Mouse (Mus musculus) lung, postnatal 0 days (tissue): ENCODE data around the gene Zswim9. TPM values are rescaled to one million over a fixed set of nuclear protein-coding genes. Genes with fewer than 3 reads are reported as not detected.

ENCODE experiments used
- ATAC-seq: fragments of 200-750 bp; cut with Nextera tagmentation; 2 replicates; pipeline ENCODE4 v1.8.0; 2017; ENCODE audit warnings: moderate library complexity
- DNase-seq: peaks from one replicate; pipeline ENCODE4 v3.0.0-alpha.2; 2016; ENCODE audit warnings: low spot score
- H3K27ac ChIP-seq: fragments of 300-500 bp; sonication (generic); 2 replicates; pipeline ENCODE4 v1.5.1; 2014; ENCODE audit warnings: antibody characterized with exemption, mild to moderate bottlenecking, low read length, mixed read lengths
- H3K27me3 ChIP-seq: fragments of 300-500 bp; sonication (generic); replicated peaks from 2 replicates; pipeline ENCODE4 v1.6.1; 2014; ENCODE audit warnings: low read length, mixed read lengths; ENCODE audit not compliant: insufficient read depth
- H3K36me3 ChIP-seq: fragments of 300-500 bp; sonication (generic); 2 replicates; pipeline ENCODE4 v1.6.1; 2014; ENCODE audit warnings: low read length, mixed read lengths; ENCODE audit not compliant: insufficient read depth
- H3K4me1 ChIP-seq: fragments of 300-500 bp; sonication (generic); 2 replicates; pipeline ENCODE4 v1.6.1; 2014; ENCODE audit warnings: antibody characterized with exemption, low read depth, low read length, mixed read lengths; ENCODE audit not compliant: insufficient read depth
- H3K4me2 ChIP-seq: fragments of 300-500 bp; sonication (generic); replicated peaks from 2 replicates; pipeline ENCODE4 v1.6.1; 2014; ENCODE audit warnings: low read depth, mild to moderate bottlenecking, low read length, moderate library complexity, mixed read lengths
- H3K4me3 ChIP-seq: fragments of 300-500 bp; sonication (generic); 2 replicates; pipeline ENCODE4 v1.5.1; 2014; ENCODE audit warnings: low read depth, low read length
- H3K9ac ChIP-seq: fragments of 300-500 bp; sonication (generic); replicated peaks from 2 replicates; pipeline ENCODE4 v1.6.1; 2014; ENCODE audit warnings: low read depth, mild to moderate bottlenecking
- H3K9me3 ChIP-seq: fragments of 300-500 bp; sonication (generic); 2 replicates; pipeline ENCODE4 v1.6.1; 2016; ENCODE audit warnings: low read length, mixed read lengths
- CTCF ChIP-seq: IDR thresholded peaks from 2 replicates; pipeline ENCODE4 v1.5.1; 2016; ENCODE audit warnings: antibody characterized with exemption, mild to moderate bottlenecking
- EP300 ChIP-seq: IDR thresholded peaks from 2 replicates; pipeline ENCODE4 v1.6.1; 2016; ENCODE audit warnings: antibody characterized with exemption, mild to moderate bottlenecking, control low read depth
- WGBS: fragments of 180-500 bp; shearing (Covaris S2); extraction: QIAGEN DNeasy Blood & Tissue Kit; methylation state at CpG from one replicate; pipeline ENCODE4 v1.1.7; 2014; 5-methylcytosine and 5-hydroxymethylcytosine counted together
- polyA plus RNA-seq: library from polyadenylated mRNA; unstranded; fragments of >200 nt; fragmentation: Nextera tagmentation; extraction: Ambion mirVana; gene quantifications from 2 replicates; pipeline ENCODE4 v1.2.1, GENCODE M21; 2015

Gene Zswim9
- 4.7 and 5.5 TPM in 2 replicates for polyA plus RNA-seq

GRCm38 (mm10) chr7:13278308-13278891 is at the start of gene Zswim9:
Zswim9 (minus strand) TSS chr7:13278721.
- peak within 1 kb of the TSS; percentile 76 for H3K4me3 ChIP-seq
- H3K4me1 ChIP-seq: no peaks in the 10 kb centered on the region; the same call in 1 of the 2 replicates
- under 1% methylated on average over 39 of the region's 39 CpGs for WGBS
- H3K27ac ChIP-seq: peak within 1 kb of the TSS; percentile 26; the same call in 1 of the 2 replicates
- DNase-seq (peak; percentile 96), ATAC-seq (peak; percentile 100)
- peak; percentile 24 for TF ChIP-seq CTCF
- no peak for TF ChIP-seq EP300
- H3K9ac ChIP-seq: peak within 1 kb of the TSS; percentile 56
- peak within 1 kb of the TSS; percentile 77 for H3K4me2 ChIP-seq
- no peaks in the 10 kb centered on the region for H3K36me3 ChIP-seq
- no peaks in the 10 kb centered on the region for H3K9me3 ChIP-seq
- no peaks in the 10 kb centered on the region for H3K27me3 ChIP-seq

DNA sequence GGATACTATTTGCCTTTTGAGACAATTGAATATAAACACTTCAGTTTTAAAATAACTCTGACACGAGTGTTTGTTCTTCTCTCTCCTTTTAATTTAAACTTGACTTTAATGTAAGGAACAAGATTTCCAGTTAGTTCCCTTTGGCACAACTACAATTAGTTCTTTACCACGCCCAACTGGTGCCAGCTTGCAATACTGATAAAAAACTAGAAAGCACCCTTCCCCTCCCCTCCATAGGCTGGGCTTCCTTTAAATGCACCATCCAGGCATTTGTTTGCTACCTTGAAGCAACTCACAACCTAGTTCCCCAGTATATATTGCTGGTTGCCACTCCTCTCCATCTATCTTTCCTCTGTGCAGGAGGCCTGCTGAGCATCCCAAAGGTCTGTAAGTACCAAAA is 45.8 kb upstream of the Zswim9 start, which contains the start of gene Pla2g4c:
Pla2g4c (plus strand) TSS at position 340 of the 400 bp plus-strand sequence.
- no peak for TF ChIP-seq EP300
- no peak for TF ChIP-seq CTCF
- H3K9me3 ChIP-seq: no peaks in the 10 kb centered on the region
- H3K9ac ChIP-seq: no peak within 1 kb of the TSS
- ATAC-seq (no peak), DNase-seq (no peak)
- H3K27ac ChIP-seq: no peak within 1 kb of the TSS
- no peaks in the 10 kb centered on the region for H3K4me1 ChIP-seq
- H3K4me3 ChIP-seq: no peak within 1 kb of the TSS
- no peaks in the 10 kb centered on the region for H3K27me3 ChIP-seq
- 44% methylated on average over 2 of the region's 2 CpGs for WGBS
- no peaks in the 10 kb centered on the region for H3K36me3 ChIP-seq
- H3K4me2 ChIP-seq: no peak within 1 kb of the TSS

DNA sequence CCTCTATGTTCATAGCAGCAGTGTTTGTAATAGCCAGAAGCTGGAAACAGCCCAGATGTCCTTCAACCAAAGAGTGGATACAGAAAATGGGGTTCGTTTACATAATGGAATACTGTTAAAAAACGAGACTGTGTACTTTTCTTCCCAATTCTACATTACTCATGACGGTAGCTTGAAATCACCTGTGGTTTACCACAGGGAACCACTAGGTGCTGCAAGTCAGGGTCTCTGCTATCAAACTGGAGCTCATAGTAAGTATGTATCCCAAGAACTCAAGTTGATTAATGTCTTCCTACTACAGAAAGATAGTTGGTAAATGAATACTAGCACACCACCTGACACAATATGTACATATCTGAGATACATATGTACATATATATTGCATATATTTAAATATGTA is 42.9 kb upstream of the Zswim9 start:
- no peak overlapping the region for H3K27ac ChIP-seq

GRCm38 (mm10) chr7:13314095-13314597 is 35.6 kb upstream of the Zswim9 start:
- Histone ChIP-seq H3K27me3 (no peaks in the 10 kb centered on the region), H3K4me1 (no peaks in the 10 kb centered on the region), H3K4me3 (no peak overlapping the region), H3K9ac (no peak overlapping the region), H3K36me3 (0 out of 2 replicates have a peak, but pooled peaks cover 3% of the 10 kb centered on the region), H3K27ac (no peak overlapping the region), H3K9me3 (no peaks in the 10 kb centered on the region), H3K4me2 (no peak overlapping the region)
- peak; percentile 16 for DNase-seq
- TF ChIP-seq EP300 (no peak), CTCF (no peak)
- 51% methylated on average over 5 of the region's 5 CpGs for WGBS
- peak; percentile 23; the same call in 1 of the 2 replicates for ATAC-seq

More for the DNA sequence above, 42.9 kb upstream of the Zswim9 start:
- Histone ChIP-seq H3K4me1 (no peaks in the 10 kb centered on the region), H3K4me2 (no peak overlapping the region), H3K9me3 (no peaks in the 10 kb centered on the region), H3K4me3 (no peak overlapping the region), H3K27me3 (no peaks in the 10 kb centered on the region), H3K36me3 (no peaks in the 10 kb centered on the region), H3K9ac (no peak overlapping the region)
- TF ChIP-seq EP300 (no peak), CTCF (no peak)
- WGBS: 73% methylated on average over 3 of the region's 3 CpGs
- DNase-seq (no peak), ATAC-seq (no peak)

- no peak for DNase-seq
- Histone ChIP-seq H3K27ac (no peak overlapping the region), H3K27me3 (no peaks in the 10 kb centered on the region), H3K36me3 (0 out of 2 replicates have a peak, but pooled peaks cover 3% of the 10 kb centered on the region), H3K9ac (no peak overlapping the region), H3K4me1 (no peaks in the 10 kb centered on the region), H3K4me2 (no peak overlapping the region), H3K4me3 (no peak overlapping the region), H3K9me3 (no peaks in the 10 kb centered on the region)
- WGBS: 99% methylated on average over 4 of the region's 4 CpGs
- ATAC-seq: no peak
- no peak for TF ChIP-seq EP300
- TF ChIP-seq CTCF: no peak
These were observed 32.9 kb upstream of the Zswim9 start for GRCm38 (mm10) chr7:13311401-13311800.

GRCm38 (mm10) chr7:13310493-13311199 is 32.1 kb upstream of the Zswim9 start:
- TF ChIP-seq EP300 (no peak), CTCF (no peak)
- Histone ChIP-seq H3K4me1 (no peaks in the 10 kb centered on the region), H3K9me3 (no peaks in the 10 kb centered on the region), H3K9ac (no peak overlapping the region), H3K4me2 (no peak overlapping the region), H3K27me3 (no peaks in the 10 kb centered on the region), H3K36me3 (0 out of 2 replicates have a peak, but pooled peaks cover 3% of the 10 kb centered on the region), H3K4me3 (no peak overlapping the region), H3K27ac (no peak overlapping the region)
- ATAC-seq (no peak), DNase-seq (no peak)
- 89% methylated on average over 6 of the region's 6 CpGs for WGBS
